Mouse (Mus musculus) large intestine, adult 2 months (tissue): Measurements from ENCODE around the gene Alox5. TPM values are rescaled to one million over a fixed set of nuclear protein-coding genes. Genes with fewer than 3 reads are reported as not detected.

ENCODE experiments used
- DNase-seq: peaks from one replicate; pipeline ENCODE4 v3.0.0-alpha.2; 2012; ENCODE audit warnings: low read depth, low spot score
- WGBS: fragments of 180-500 bp; shearing (Covaris S2); methylation state at CpG from one replicate; pipeline ENCODE4 v1.1.7; 2018; 5-methylcytosine and 5-hydroxymethylcytosine counted together
- polyA plus RNA-seq: library from polyadenylated mRNA; depleted of rRNA; stranded (reverse); fragments of >200 nt; gene quantifications from 2 replicates; pipeline ENCODE4 v1.2.3, GENCODE M21; 2012; rRNA removed

Gene Alox5
- polyA plus RNA-seq, 1 experiment: 1.3 TPM

DNA sequence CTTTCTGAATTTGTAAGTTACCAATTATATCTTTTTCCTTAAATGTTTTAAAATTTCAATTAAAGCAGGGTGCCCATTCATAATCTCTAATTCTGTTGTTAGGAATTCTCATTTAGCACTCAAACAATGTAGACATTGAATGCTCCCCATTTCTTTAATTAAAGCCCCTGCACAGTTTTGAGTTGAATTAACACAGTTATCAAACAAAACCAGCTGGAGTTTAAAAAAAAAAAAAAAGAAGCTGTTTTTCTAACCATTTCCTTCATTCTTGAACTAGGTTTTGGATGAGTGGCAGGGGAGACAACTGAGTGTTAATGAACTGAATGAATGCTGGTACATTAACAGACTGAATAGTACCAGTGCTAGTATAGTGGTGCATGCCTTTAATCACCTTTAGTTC lies 71.5 kb downstream of the Alox5 start:
- no peak for DNase-seq

DNA sequence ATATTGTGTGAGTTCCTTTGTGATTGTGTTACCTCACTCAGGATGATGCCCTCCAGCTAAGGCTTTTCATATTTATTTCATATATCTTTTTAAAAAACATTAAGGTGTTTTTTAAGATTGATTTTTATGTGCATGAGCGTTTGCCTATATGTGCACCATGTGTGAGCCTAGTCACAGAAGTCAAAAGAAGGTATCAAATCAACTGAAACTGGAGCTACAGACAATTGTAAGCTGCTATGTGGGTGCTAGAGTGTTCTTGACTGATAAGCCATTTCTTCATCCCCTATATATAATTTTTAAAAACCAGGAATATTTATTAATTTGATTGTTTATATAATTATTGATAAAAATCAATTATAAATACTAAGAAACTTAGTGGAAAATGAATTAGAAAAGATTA lies 72.9 kb downstream of the Alox5 start:
- DNase-seq: no peak
- WGBS: 96% methylated on average over 1 of the region's 1 CpGs

DNA sequence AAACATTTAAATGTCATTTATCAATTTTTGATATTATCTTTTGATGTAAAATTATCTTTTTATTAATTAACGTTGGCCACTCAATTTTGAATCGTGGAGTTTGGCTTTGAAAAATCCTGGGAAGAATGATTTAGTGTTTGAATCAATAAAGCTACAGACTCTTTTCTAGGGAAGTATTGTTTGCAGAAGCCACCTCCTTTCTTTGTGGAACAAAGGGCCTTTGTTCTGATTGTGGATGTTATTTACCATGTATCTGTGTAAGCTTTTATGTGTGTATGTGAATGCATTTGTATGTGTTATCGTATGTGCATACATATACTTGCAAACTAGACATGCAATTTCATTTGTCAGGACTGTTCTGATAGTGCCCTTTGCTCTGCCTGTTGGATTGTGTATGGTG lies 74.5 kb downstream of the Alox5 start:
- WGBS: 37% methylated on average over 3 of the region's 3 CpGs
- DNase-seq: no peak

DNA sequence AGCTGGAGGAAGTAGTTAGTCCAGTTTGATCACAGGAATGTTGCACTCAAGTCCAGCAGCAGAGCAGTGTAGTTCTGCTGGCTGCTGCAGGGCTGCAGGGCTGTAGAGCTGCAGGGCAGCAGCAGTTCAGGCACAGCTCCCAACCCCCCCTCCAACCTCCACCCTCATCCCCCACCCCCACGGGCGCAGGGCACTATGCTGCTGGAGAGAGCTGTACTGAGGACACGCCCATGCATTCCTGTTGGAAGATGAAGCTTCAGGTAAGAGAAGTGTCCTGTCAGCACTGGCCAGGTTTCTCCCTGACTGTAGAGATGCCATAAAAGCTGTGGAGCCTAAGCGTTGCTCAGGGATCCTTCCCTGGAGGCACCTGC lies 74.9 kb downstream of the Alox5 start:
- 24% methylated on average over 4 of the region's 4 CpGs for WGBS
- DNase-seq: no peak

DNA sequence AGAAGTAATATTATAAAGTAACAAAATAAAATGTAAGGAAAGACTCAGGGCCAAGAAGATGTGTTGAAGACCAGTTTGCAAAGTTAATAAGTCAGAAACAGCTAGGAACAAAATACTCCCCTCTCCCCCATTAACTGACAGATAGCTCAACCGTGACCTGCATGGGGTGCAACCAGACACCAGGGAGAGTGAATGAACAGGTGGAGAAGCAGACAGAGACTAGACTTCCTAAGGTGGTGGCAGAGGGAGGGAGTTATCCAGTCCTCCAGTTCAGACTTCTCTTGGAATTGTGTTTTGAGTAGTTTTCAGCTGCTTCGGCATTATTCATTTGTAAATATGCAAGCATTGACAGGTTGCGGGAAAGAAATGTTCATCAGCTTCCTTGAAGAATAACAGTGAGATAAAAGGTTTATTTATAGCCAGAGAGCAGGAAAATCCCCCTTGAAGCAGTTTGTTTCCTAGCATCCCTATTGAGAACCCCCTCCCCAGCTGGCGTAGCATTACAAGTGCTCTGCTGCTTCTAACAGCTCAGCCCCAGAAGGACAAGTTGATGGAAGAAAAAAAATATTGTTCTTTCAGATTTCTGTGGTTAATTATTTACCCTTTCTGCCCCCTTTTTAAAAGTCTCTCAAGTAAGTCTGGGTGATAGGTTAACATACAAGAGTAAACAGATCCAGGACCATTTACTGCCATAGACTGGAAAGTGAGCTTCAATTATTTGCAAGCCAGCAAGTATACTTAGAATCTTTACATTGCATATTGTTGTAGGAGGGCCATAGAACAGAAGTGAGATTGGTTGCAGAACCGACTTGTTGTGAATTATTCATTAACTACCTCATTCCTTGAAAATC lies 75.6 kb downstream of the Alox5 start:
- DNase-seq: no peak
- 27% methylated on average over 5 of the region's 5 CpGs for WGBS

DNA sequence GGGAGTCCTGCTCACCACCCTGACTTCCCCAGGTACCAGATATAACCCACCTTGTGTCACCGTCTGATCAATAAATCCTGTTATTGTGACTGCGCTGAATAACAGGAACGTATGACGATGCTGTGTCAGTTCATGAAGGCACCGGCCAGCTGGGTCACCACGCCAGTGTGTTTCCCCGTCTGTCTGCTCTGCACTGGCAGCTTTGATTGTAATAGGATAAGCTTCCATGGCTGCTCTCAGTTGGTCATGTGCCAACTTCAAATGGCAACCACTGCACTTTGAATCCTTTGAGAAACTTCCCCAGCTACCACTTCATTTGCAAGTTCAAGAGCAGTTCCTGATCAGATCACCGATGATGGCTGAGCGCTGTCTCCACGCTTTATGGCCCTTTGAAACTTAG lies 77.4 kb downstream of the Alox5 start:
- 64% methylated on average over 10 of the region's 10 CpGs for WGBS
- no peak for DNase-seq

DNA sequence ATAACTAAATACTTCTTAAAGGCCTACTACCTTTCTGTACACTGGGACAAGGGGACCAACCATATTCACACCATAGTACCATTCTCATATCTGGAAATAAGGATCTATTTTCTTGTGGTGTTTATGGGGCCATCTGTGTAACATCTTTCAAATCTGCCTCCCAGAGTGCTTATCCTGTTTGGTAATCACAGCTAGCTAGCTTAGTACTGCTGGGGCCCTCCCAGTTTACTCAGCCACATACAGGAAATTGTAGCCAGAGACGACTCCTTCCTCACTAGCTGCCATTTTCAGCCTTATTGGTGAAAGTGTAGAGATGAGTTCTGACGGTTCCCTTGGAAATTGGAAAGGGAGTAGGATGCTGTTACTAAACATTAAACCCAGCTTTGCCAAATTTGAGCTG lies 79.4 kb downstream of the Alox5 start:
- DNase-seq: no peak
- WGBS: 44% methylated on average over 2 of the region's 2 CpGs

DNA sequence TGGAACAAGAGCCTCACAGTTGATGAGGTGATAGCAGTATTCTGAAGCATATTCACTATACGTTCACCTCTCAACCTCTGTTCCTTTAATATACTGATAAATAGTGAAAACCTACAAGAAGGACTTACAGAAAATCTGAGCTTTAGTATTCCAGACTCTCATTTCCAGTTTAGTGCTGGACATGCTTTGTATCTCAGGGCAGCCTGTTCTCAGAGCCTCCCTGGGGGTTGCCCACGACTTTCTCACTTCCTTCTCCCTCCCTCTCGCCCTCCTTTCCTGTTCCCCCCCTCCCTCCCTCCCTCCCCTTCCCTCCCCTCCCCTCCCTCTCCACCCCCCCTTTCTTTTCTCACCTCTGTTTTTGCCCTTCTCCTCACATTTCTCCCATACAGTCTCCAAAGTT lies 80.8 kb downstream of the Alox5 start:
- WGBS: 51% methylated on average over 3 of the region's 3 CpGs
- no peak for DNase-seq

DNA sequence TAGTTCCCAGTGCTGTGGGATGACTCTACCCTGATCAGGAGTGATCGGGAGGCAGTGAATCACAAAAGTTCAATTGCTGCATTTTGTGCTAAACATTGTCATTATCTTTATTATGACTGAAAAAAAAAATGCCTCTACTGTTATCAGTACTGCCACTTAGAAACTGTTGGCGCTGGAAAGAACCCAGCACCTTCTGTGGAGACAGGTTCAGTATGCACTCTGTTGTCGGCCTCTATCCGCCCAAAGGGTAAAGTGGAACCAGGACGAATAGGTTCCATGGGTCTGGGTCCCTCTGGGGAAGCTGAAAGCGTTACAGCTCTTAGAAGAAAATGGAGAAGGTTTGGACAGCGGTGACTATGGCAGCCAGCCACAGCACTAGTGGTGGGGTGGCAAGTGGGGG lies 82.1 kb downstream of the Alox5 start:
- 93% methylated on average over 7 of the region's 7 CpGs for WGBS
- DNase-seq: no peak

DNA sequence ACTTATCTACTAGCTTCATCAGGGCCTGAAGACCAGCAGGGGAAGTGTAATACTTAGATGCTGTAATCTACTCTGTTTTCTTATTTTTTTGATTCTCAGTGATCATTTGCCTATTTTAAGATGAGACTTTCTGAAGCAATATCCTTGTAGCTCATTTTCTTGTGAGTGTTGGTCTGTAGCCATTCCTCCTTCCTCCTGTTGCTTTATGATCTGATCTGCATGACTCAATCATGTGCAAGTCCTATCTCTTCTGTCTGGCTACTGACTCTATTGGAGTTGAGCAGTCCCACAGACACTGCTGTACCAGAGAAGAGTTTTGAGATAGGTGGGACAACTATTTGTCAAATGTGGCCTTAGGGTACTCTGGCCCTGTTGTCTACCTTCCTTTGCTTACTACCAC lies 86.4 kb downstream of the Alox5 start:
- no peak for DNase-seq

DNA sequence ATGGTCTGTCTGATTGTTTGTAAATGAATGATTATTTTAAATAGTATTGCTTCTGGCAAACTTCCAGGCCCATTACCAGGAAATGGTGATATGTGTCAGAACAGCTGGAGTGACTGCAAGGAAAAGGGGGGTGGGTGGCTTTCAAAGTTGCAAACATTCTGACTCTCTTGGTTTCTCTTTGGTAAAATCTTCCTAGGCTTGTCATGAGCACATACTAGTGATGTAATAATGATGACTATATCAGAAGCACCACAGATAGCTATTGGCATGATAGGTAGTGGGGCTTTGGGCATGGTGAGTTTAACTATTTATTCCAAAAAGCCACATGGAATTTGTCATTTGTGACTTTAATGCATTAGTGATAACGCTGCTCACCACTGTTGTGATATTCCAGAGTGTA lies 86.8 kb downstream of the Alox5 start:
- no peak for DNase-seq
- 83% methylated on average over 1 of the region's 1 CpGs for WGBS

DNA sequence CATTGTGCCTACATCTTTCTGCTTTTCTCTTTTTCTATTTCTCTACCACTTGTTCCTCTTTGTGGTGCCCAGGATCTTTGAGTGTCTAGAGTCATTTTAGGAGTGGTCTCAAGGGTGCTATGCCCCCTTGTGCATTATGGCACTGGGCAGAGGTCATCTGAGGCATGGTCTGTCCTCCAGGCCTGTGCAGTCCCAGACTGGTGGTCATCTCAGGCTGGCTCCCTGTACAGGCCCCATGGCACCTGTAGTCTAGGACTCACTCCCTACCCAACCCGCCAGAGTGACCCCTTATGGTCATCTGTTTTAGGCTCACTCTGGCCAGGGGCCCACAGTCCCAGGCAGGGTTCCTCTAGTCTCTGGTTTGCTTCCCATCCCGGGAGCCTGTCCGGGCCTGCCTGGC lies 89.5 kb downstream of the Alox5 start:
- DNase-seq: no peak

DNA sequence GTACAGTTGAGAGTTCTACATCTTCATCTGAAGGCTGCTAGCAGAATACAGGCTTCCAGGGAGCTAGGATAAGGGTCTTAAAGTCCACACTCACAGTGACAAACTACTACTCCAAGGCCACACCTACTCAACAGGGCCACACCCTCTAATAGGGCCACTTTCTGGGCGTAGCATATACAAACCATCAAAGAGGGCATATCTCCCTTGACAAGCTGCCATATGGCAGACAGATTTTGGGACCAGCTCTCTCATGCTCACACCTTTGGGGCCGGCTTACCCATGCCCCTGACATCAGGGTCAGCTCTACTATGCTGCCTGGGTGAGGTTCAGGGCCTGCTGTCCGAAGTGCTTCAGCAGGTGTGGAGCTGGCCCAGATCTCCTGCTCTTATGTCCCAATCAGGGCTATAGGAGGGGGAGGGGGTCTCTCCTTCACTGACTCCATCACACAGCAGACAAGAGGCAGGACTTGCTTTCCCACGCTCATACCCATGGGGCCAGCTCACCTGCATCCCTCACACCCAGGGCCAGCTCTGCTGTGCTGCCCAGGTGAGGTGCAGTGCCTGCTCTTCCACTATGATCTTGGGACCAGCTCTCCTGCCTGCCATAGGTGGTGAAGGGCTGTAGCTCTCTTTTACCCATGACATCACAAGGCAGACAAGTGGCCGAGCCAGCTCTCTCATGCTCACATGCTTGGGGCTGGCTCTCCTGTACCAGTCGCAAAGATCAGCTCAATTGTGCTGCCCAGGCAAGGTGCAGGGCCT lies 90.6 kb downstream of the Alox5 start:
- WGBS: 68% methylated on average over 6 of the region's 6 CpGs
- no peak for DNase-seq

More for the DNA sequence above, 89.5 kb downstream of the Alox5 start:
- 93% methylated on average over 3 of the region's 3 CpGs for WGBS

DNA sequence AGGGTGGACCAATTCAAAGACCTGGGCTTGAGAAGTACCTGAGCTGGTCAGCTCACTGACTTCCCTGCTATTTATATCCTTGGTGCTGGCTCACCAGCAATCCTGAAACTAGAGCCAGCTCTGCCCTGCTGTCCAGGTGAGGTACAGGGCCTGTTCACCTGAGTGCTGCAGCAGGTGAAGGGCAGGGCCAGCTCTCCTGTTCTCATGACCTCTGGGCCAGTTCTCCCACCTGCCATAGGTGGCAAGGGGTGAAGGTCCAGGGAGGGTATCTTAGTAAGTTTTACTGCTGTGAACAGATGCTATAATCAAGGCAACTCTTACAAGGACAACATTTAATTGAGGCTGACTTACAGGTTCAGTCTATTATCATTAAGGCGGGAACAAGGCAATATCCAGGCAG lies 91.2 kb downstream of the Alox5 start:
- WGBS: 44% methylated on average over 1 of the region's 1 CpGs
- no peak for DNase-seq

DNA sequence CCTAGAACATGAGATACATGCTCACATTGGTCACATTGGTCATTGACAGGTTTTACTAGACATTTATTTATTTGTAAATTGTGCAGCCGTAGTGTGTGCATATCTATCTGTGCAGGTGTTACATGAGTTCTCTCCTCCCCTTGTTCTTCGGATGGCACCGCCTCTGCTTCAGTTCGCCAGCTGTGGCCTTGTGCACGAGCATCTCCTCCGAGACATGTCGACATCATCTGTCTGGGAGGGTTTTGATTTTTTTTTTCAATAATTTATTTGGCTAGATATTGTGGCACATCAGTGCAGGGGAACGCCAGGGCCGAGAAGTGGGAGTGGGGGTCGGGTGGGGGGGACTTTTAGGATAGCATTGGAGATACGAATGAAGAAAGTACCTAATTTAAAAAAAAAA lies 93.0 kb downstream of the Alox5 start:
- no peak for DNase-seq
- 85% methylated on average over 11 of the region's 11 CpGs for WGBS

DNA sequence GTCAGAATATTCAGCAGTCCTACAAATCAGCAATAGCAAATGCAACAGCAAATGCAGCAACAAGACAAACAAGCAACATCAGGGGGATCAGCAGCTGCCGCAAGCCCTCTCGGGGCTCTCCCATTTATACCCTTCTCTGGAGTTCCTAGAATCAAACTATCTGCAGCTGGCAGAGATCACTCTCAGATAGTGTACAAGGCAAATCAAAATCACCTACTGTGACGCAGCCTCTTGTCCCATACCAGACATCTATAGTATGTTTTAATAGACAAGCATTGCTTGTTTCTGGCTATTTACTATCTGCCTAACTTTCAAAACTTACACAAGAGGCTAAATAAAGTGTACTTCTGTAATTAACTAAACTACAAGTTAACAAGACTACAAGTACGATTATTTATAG lies 99.0 kb downstream of the Alox5 start:
- WGBS: 94% methylated on average over 4 of the region's 4 CpGs
- no peak for DNase-seq

DNA sequence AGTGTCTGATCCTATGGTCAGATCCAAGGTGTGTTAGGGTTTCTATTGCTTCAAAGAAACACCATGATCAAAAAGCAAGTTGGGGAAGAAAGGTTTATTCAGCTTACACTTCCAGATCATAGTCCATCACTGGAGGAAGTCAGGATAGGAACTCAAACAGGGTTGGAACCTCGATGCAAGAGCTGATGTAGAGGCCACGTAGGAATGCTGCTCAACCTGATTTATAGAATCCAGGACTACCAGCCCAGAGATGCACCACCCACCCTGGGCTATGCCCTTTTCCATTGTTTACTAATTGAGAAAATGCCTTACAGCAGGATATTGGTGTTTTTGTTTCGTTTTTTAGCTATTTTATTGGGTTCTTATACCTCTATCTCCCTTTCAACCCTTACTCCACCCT lies 99.5 kb downstream of the Alox5 start:
- DNase-seq: no peak
- WGBS: 50% methylated on average over 3 of the region's 3 CpGs

Other genes starting within 250 kb of the Alox5 start
- gene Zfand4, start 197.0 kb downstream of the Alox5 start, polyA plus RNA-seq: 0.15 and 0.40 TPM in 2 replicates
- gene March8, start 123.2 kb downstream of the Alox5 start, polyA plus RNA-seq: 36.4 and 67.0 TPM in 2 replicates
- not detected in 2 replicates for gene Olfr211, start 27.9 kb upstream of the Alox5 start, polyA plus RNA-seq
- not detected in 2 replicates for gene Olfr212, start 45.3 kb upstream of the Alox5 start, polyA plus RNA-seq
- not detected in 2 replicates for gene Olfr213, start 77.3 kb upstream of the Alox5 start, polyA plus RNA-seq
- gene Gm5580, start 90.0 kb upstream of the Alox5 start, polyA plus RNA-seq: 0.14 and 0.16 TPM in 2 replicates
- not detected in 2 replicates for gene Olfr214, start 93.1 kb upstream of the Alox5 start, polyA plus RNA-seq
- not detected in 2 replicates for gene Olfr215, start 123.0 kb upstream of the Alox5 start, polyA plus RNA-seq
- 10.4 and 11.2 TPM in 2 replicates for gene Zfp422, start 167.8 kb upstream of the Alox5 start, polyA plus RNA-seq
- 2.2 and 2.9 TPM in 2 replicates for gene Depp1, start 189.4 kb upstream of the Alox5 start, polyA plus RNA-seq
- 16.0 and 16.8 TPM in 2 replicates for gene Rassf4, start 212.8 kb upstream of the Alox5 start, polyA plus RNA-seq